Mouse (Mus musculus) heart, postnatal 4 days (tissue): ENCODE measurements at regions not wholly inside any gene's neighbourhood (a gene's known extent, or its start where the extent isn't known, plus 50 kb on each side); places are given as distances from the start of the nearest gene placed in this dataset.

Experiments
- DNase-seq: peaks from one replicate; pipeline ENCODE4 v3.0.0; 2021

GRCm38 (mm10) chr15:62176076-62176475, 1253.3 kb upstream of the A1bg start:
- no peak for DNase-seq

- DNase-seq = no peak
Measured at GRCm38 (mm10) chr15:62173633-62174543, 1251.1 kb upstream of the A1bg start.

- no peak for DNase-seq
Measured at GRCm38 (mm10) chr15:62171632-62172031, 1248.8 kb upstream of the A1bg start.

- no peak for DNase-seq
Measured at GRCm38 (mm10) chr15:62171167-62171566, 1248.4 kb upstream of the A1bg start.

GRCm38 (mm10) chr15:62170337-62170736, 1247.5 kb upstream of the A1bg start:
- no peak for DNase-seq

- DNase-seq = no peak
Measured at GRCm38 (mm10) chr15:62169591-62170019, 1246.8 kb upstream of the A1bg start.

GRCm38 (mm10) chr15:62168958-62169590, 1246.3 kb upstream of the A1bg start:
- no peak for DNase-seq

GRCm38 (mm10) chr15:62168522-62168921, 1245.7 kb upstream of the A1bg start:
- DNase-seq = no peak

GRCm38 (mm10) chr15:62166786-62167185, 1244.0 kb upstream of the A1bg start:
- DNase-seq = no peak

GRCm38 (mm10) chr15:62165826-62166500, 1243.2 kb upstream of the A1bg start:
- no peak for DNase-seq

- DNase-seq = no peak
Measured at GRCm38 (mm10) chr15:62164766-62165410, 1242.1 kb upstream of the A1bg start.

GRCm38 (mm10) chr15:62163203-62163602, 1240.4 kb upstream of the A1bg start:
- no peak for DNase-seq

- no peak for DNase-seq
Measured at GRCm38 (mm10) chr15:62162648-62163194, 1239.9 kb upstream of the A1bg start.

GRCm38 (mm10) chr15:62161975-62162647, 1239.3 kb upstream of the A1bg start:
- DNase-seq = peak; percentile 64

GRCm38 (mm10) chr15:62161061-62161460, 1238.2 kb upstream of the A1bg start:
- no peak for DNase-seq

GRCm38 (mm10) chr15:62158875-62159675, 1236.3 kb upstream of the A1bg start:
- no peak for DNase-seq

- no peak for DNase-seq
Measured at GRCm38 (mm10) chr15:62157200-62158033, 1234.6 kb upstream of the A1bg start.

- no peak for DNase-seq
Measured at GRCm38 (mm10) chr15:62153222-62153621, 1230.4 kb upstream of the A1bg start.

GRCm38 (mm10) chr15:62152133-62152532, 1229.3 kb upstream of the A1bg start:
- DNase-seq = no peak

- no peak for DNase-seq
Measured at GRCm38 (mm10) chr15:62151690-62152089, 1228.9 kb upstream of the A1bg start.
